Mouse (Mus musculus) brain, embryonic 14.5 days (tissue): ENCODE measurements around the gene Cavin2. TPM values are rescaled to one million over a fixed set of nuclear protein-coding genes. Genes with fewer than 3 reads are reported as not detected.

ENCODE experiments used
- DNase-seq: peaks from one replicate; pipeline ENCODE4 v3.0.0-alpha.2; 2011; ENCODE audit warnings: low read depth
- CTCF ChIP-seq: fragments of 200-500 bp; IDR thresholded peaks from 2 replicates; pipeline ENCODE4 v1.5.1; 2012; ENCODE audit warnings: inconsistent platforms, mild to moderate bottlenecking, moderate library complexity, borderline replicate concordance; ENCODE audit not compliant: insufficient read depth, insufficient read length; ENCODE audit errors: extremely low read depth
- POLR2A ChIP-seq: fragments of 200-500 bp; IDR thresholded peaks from 2 replicates; pipeline ENCODE4 v1.6.1; 2012; ENCODE audit warnings: mild to moderate bottlenecking, inconsistent platforms, borderline replicate concordance; ENCODE audit not compliant: poor library complexity, insufficient read depth, insufficient read length, severe bottlenecking; ENCODE audit errors: extremely low read depth
- polyA plus RNA-seq: library from polyadenylated mRNA; depleted of rRNA; stranded (reverse); fragments of >200 nt; gene quantifications from 2 replicates; pipeline ENCODE4 v1.2.3, GENCODE M21; 2012

Gene Cavin2
- polyA plus RNA-seq, 1 experiment: 4.5 TPM

- TF ChIP-seq CTCF: no peak
- TF ChIP-seq POLR2A: no peak
- DNase-seq: peak; percentile 21
Observed at GRCm38 (mm10) chr1:51270196-51270935, 18.6 kb upstream of the Cavin2 start.

DNA sequence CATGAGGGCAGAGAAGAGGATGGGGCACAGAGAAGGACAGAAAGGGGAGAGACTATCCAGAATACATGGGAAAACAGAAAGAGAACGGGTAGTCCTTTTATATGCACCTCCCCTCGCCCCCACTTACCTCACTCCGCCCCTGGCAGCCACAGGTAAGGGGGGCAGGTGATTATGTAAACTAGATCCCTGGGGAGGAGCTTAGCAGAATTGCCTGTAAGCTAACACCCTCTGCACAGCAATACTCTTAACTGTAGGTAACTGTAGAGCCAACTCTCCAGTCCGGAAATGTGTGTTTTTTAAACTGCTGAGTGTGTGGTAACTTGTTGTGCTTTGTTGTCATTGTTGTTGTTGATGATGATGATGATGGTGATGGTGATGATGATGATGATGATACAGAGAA, 17.1 kb upstream of the Cavin2 start:
- TF ChIP-seq CTCF: no peak
- TF ChIP-seq POLR2A: no peak
- no peak for DNase-seq

GRCm38 (mm10) chr1:51272583-51273201, 16.2 kb upstream of the Cavin2 start:
- TF ChIP-seq CTCF (no peak), POLR2A (no peak)
- peak; percentile 73 for DNase-seq

- no peak for DNase-seq
- TF ChIP-seq POLR2A: no peak
- no peak for TF ChIP-seq CTCF
Observed at GRCm38 (mm10) chr1:51277879-51278567, 10.9 kb upstream of the Cavin2 start.

DNA sequence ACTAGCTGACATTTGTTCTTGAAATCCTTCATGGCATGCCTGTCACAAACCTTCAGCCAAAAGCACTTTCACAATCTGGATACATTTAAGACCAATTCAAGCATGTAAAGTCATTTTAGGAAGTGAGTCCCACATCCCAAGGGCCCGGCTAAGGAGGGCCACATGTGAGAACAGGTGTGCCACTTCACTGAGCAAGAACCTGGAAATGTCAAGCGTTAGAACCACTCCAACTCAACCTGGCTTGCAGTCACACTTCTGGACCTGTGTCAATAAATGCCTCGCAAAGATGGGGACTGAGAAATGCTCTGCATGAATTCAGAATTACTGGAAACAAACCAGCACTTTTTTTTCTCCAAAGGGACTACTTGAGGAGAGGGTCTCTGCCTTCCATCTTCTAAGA, 725 bp upstream of the Cavin2 start:
- DNase-seq: no peak
- TF ChIP-seq POLR2A (no peak), CTCF (no peak)

- TF ChIP-seq POLR2A (no peak), CTCF (no peak)
- peak; percentile 46 for DNase-seq
Observed at GRCm38 (mm10) chr1:51289620-51290445, 907 bp downstream of the Cavin2 start.

DNA sequence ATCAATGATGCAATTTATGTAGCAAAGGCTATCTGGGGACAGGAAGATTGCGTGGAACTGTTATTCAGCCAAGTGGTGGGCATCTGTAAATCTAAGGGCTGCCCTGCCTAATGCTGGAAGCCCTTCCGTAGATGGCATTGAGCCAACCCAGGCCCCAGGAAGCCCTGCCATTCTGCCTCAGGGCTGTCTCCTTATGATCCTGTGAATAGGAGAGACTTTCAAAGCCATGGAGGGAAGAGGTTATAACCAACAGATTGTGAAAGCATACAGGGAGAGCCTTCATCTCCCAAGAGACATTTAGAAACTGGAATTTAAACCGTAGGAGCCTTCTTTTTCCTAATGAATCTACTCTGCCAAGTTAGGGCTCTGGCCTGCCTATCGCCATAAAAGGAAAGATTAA, 1.7 kb downstream of the Cavin2 start:
- no peak for TF ChIP-seq CTCF
- TF ChIP-seq POLR2A: no peak
- DNase-seq: peak; percentile 72

DNA sequence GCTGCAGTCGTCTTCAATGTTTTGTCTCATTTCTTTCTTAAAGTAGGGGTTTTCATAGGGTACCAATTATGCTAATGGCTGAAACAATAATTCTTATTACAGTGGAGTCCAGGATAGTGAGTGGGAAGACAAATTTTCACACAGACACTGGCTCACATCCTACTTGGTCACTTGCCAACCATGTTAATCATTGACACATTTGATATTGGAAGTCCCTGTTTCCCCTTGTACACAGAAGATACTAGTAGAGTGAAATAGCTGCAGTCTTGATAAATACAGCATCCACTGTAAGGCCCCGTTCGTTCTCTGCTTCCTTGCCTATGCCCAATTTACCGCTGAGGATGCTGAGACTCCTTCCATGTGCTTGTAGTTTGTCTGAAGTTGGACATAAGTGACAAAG, 3.4 kb downstream of the Cavin2 start:
- no peak for TF ChIP-seq POLR2A
- TF ChIP-seq CTCF: no peak
- peak; percentile 22 for DNase-seq

- DNase-seq: no peak
- TF ChIP-seq CTCF: no peak
- no peak for TF ChIP-seq POLR2A
Observed at GRCm38 (mm10) chr1:51300295-51300930, 11.5 kb downstream of the Cavin2 start.

GRCm38 (mm10) chr1:51307056-51307455, 18.1 kb downstream of the Cavin2 start:
- no peak for DNase-seq
- TF ChIP-seq POLR2A (no peak), CTCF (no peak)
